Mouse (Mus musculus): ENCODE data around the gene Foxp1. TPM values are rescaled to one million over a fixed set of nuclear protein-coding genes. Genes with fewer than 3 reads are reported as not detected.

The Foxp1 gene
- polyA plus RNA-seq, 1 experiment from 2014 or later = 52.4 TPM

GRCm38 (mm10) chr6:98994104-98994787 lies 528.3 kb downstream of the Foxp1 start:
- Histone ChIP-seq H3K4me3 (ENCODE audit: low read depth, low read length) (no peak overlapping the region), H3K9ac (replicated peaks; ENCODE audit: low read depth, low read length) (no peak overlapping the region), H3K9me3 (ENCODE audit: control insufficient read depth, low read length) (no peaks in the 10 kb centered on the region), H3K27me3 (ENCODE audit: control insufficient read depth, insufficient read depth, low read length) (no peaks in the 10 kb centered on the region), H3K36me3 (ENCODE audit: control insufficient read depth, insufficient read depth, low read length) (no peaks in the 10 kb centered on the region), H3K4me1 (ENCODE audit: control insufficient read depth, insufficient read depth, low read length) (peaks cover 13% of the 10 kb centered on the region), H3K27ac (ENCODE audit: low read depth, low read length) (peak overlapping the region; percentile 48), H3K4me2 (ENCODE audit: low read depth, low read length) (peak overlapping the region; percentile 22; the same call in 1 of the 2 replicates)
- 17% methylated on average over 21 of the region's 21 CpGs for WGBS
- ATAC-seq (ENCODE audit: low read depth) = peak; percentile 85

GRCm38 (mm10) chr6:98993231-98993630 lies 529.3 kb downstream of the Foxp1 start:
- no peak overlapping the region for H3K27ac ChIP-seq (ENCODE audit: low read depth, low read length)
- no peak overlapping the region for H3K9ac ChIP-seq (replicated peaks; ENCODE audit: low read depth, low read length)
- H3K36me3 ChIP-seq (ENCODE audit: control insufficient read depth, insufficient read depth, low read length) = no peaks in the 10 kb centered on the region
- no peak overlapping the region for H3K4me3 ChIP-seq (ENCODE audit: low read depth, low read length)
- H3K4me1 ChIP-seq (ENCODE audit: control insufficient read depth, insufficient read depth, low read length) = peaks cover 11% of the 10 kb centered on the region
- no peaks in the 10 kb centered on the region for H3K9me3 ChIP-seq (ENCODE audit: control insufficient read depth, low read length)
- no peaks in the 10 kb centered on the region for H3K27me3 ChIP-seq (ENCODE audit: control insufficient read depth, insufficient read depth, low read length)
- no peak for ATAC-seq (ENCODE audit: low read depth)
- 78% methylated on average over 3 of the region's 3 CpGs for WGBS
- no peak overlapping the region for H3K4me2 ChIP-seq (ENCODE audit: low read depth, low read length)

- Histone ChIP-seq H3K9ac (replicated peaks; ENCODE audit: low read depth, low read length) (no peak overlapping the region), H3K4me2 (ENCODE audit: low read depth, low read length) (no peak overlapping the region), H3K27me3 (ENCODE audit: control insufficient read depth, insufficient read depth, low read length) (no peaks in the 10 kb centered on the region), H3K4me3 (ENCODE audit: low read depth, low read length) (no peak overlapping the region), H3K36me3 (ENCODE audit: control insufficient read depth, insufficient read depth, low read length) (no peaks in the 10 kb centered on the region), H3K9me3 (ENCODE audit: control insufficient read depth, low read length) (no peaks in the 10 kb centered on the region), H3K4me1 (ENCODE audit: control insufficient read depth, insufficient read depth, low read length) (peaks cover 11% of the 10 kb centered on the region), H3K27ac (ENCODE audit: low read depth, low read length) (no peak overlapping the region)
- 54% methylated on average over 7 of the region's 7 CpGs for WGBS
- ATAC-seq (ENCODE audit: low read depth) = no peak
Measured at GRCm38 (mm10) chr6:98992772-98993147, 529.8 kb downstream of the Foxp1 start.

GRCm38 (mm10) chr6:98991900-98992771 lies 530.4 kb downstream of the Foxp1 start:
- Histone ChIP-seq H3K27me3 (ENCODE audit: control insufficient read depth, insufficient read depth, low read length) (no peaks in the 10 kb centered on the region), H3K27ac (ENCODE audit: low read depth, low read length) (no peak overlapping the region), H3K4me3 (ENCODE audit: low read depth, low read length) (no peak overlapping the region), H3K4me2 (ENCODE audit: low read depth, low read length) (no peak overlapping the region), H3K4me1 (ENCODE audit: control insufficient read depth, insufficient read depth, low read length) (peaks cover 11% of the 10 kb centered on the region), H3K9ac (replicated peaks; ENCODE audit: low read depth, low read length) (no peak overlapping the region), H3K36me3 (ENCODE audit: control insufficient read depth, insufficient read depth, low read length) (no peaks in the 10 kb centered on the region), H3K9me3 (ENCODE audit: control insufficient read depth, low read length) (no peaks in the 10 kb centered on the region)
- WGBS = 76% methylated on average over 5 of the region's 5 CpGs
- ATAC-seq (ENCODE audit: low read depth) = no peak

GRCm38 (mm10) chr6:98987533-98988169 lies 534.9 kb downstream of the Foxp1 start:
- Histone ChIP-seq H3K4me2 (ENCODE audit: low read depth, low read length) (no peak overlapping the region), H3K9me3 (ENCODE audit: control insufficient read depth, low read length) (no peaks in the 10 kb centered on the region), H3K4me3 (ENCODE audit: low read depth, low read length) (no peak overlapping the region), H3K36me3 (ENCODE audit: control insufficient read depth, insufficient read depth, low read length) (no peaks in the 10 kb centered on the region), H3K4me1 (ENCODE audit: control insufficient read depth, insufficient read depth, low read length) (no peaks in the 10 kb centered on the region), H3K9ac (replicated peaks; ENCODE audit: low read depth, low read length) (no peak overlapping the region), H3K27ac (ENCODE audit: low read depth, low read length) (no peak overlapping the region), H3K27me3 (ENCODE audit: control insufficient read depth, insufficient read depth, low read length) (no peaks in the 10 kb centered on the region)
- 90% methylated on average over 6 of the region's 6 CpGs for WGBS
- no peak for ATAC-seq (ENCODE audit: low read depth)

GRCm38 (mm10) chr6:98985452-98985851 lies 537.1 kb downstream of the Foxp1 start:
- H3K27ac ChIP-seq (ENCODE audit: low read depth, low read length) = no peak overlapping the region
- no peak for ATAC-seq (ENCODE audit: low read depth)
- H3K4me3 ChIP-seq (ENCODE audit: low read depth, low read length) = no peak overlapping the region
- no peaks in the 10 kb centered on the region for H3K9me3 ChIP-seq (ENCODE audit: control insufficient read depth, low read length)
- no peaks in the 10 kb centered on the region for H3K27me3 ChIP-seq (ENCODE audit: control insufficient read depth, insufficient read depth, low read length)
- no peaks in the 10 kb centered on the region for H3K36me3 ChIP-seq (ENCODE audit: control insufficient read depth, insufficient read depth, low read length)
- no peak overlapping the region for H3K4me2 ChIP-seq (ENCODE audit: low read depth, low read length)
- no peak overlapping the region for H3K9ac ChIP-seq (replicated peaks; ENCODE audit: low read depth, low read length)
- H3K4me1 ChIP-seq (ENCODE audit: control insufficient read depth, insufficient read depth, low read length) = no peaks in the 10 kb centered on the region
- WGBS = 90% methylated on average over 2 of the region's 2 CpGs

GRCm38 (mm10) chr6:98984626-98985025 lies 537.9 kb downstream of the Foxp1 start:
- Histone ChIP-seq H3K9ac (replicated peaks; ENCODE audit: low read depth, low read length) (no peak overlapping the region), H3K4me3 (ENCODE audit: low read depth, low read length) (no peak overlapping the region), H3K36me3 (ENCODE audit: control insufficient read depth, insufficient read depth, low read length) (no peaks in the 10 kb centered on the region), H3K27ac (ENCODE audit: low read depth, low read length) (no peak overlapping the region), H3K27me3 (ENCODE audit: control insufficient read depth, insufficient read depth, low read length) (no peaks in the 10 kb centered on the region), H3K9me3 (ENCODE audit: control insufficient read depth, low read length) (no peaks in the 10 kb centered on the region), H3K4me1 (ENCODE audit: control insufficient read depth, insufficient read depth, low read length) (no peaks in the 10 kb centered on the region), H3K4me2 (ENCODE audit: low read depth, low read length) (no peak overlapping the region)
- ATAC-seq (ENCODE audit: low read depth) = no peak
- WGBS = 84% methylated on average over 6 of the region's 6 CpGs

- H3K27me3 ChIP-seq (ENCODE audit: control insufficient read depth, insufficient read depth, low read length) = no peaks in the 10 kb centered on the region
- no peaks in the 10 kb centered on the region for H3K4me1 ChIP-seq (ENCODE audit: control insufficient read depth, insufficient read depth, low read length)
- H3K4me3 ChIP-seq (ENCODE audit: low read depth, low read length) = no peak overlapping the region
- H3K4me2 ChIP-seq (ENCODE audit: low read depth, low read length) = no peak overlapping the region
- H3K9me3 ChIP-seq (ENCODE audit: control insufficient read depth, low read length) = no peaks in the 10 kb centered on the region
- ATAC-seq (ENCODE audit: low read depth) = no peak
- 64% methylated on average over 2 of the region's 2 CpGs for WGBS
- no peak overlapping the region for H3K9ac ChIP-seq (replicated peaks; ENCODE audit: low read depth, low read length)
- H3K36me3 ChIP-seq (ENCODE audit: control insufficient read depth, insufficient read depth, low read length) = no peaks in the 10 kb centered on the region
- no peak overlapping the region for H3K27ac ChIP-seq (ENCODE audit: low read depth, low read length)
Measured at GRCm38 (mm10) chr6:98984026-98984425, 538.5 kb downstream of the Foxp1 start.
